Mouse (Mus musculus) CD4-positive, CD25-positive, alpha-beta regulatory T cell, adult 2 months (primary cell): ENCODE data around the gene Gper1.
"Not testable (repeated sequence)": the region's sequence is repeated elsewhere in the genome, so short reads cannot be mapped to it uniquely, and the experiment has no call there.

ENCODE experiments used
- DNase-seq: peaks from one replicate; pipeline ENCODE4 v3.0.0-alpha.2; 2012; ENCODE audit warnings: low read depth, low spot score

The Gper1 gene

DNA sequence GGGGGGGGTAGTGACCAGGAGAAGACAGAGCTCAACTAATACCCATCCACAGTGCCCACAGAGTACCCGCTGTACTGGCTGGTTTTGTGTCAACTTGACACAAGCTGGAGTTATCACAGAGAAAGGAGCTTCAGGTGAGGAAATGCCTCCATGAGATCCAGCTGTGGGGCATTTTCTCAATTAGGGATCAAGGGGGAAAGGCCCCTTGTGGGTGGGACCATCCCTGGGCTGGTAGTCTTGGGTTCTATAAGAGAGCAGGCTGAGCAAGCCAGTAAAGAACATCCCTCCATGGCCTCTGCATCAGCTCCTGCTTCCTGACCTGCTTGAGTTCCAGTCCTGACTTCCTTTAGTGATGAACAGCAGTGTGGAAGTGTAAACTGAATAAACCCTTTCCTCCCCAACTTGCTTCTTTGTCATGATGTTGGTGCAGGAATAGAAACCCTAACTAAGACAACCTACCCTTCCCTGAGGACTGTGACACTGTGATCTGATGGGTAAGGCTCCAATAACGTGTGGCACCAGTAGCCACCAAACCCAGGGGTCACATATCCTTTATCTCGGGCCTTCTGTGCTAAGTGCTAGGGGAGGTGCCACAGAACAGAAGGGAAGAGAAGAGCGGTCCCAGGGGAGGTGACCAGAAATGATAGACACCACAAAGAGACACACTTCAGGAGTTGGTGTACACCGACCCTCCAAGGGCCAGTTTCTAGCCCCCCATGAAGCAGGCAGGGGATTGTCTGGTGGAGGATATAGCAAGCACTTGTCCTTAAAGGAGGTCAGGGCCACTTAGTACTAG lies 32.4 kb upstream of the Gper1 start:
- not testable (repeated sequence) for DNase-seq

DNA sequence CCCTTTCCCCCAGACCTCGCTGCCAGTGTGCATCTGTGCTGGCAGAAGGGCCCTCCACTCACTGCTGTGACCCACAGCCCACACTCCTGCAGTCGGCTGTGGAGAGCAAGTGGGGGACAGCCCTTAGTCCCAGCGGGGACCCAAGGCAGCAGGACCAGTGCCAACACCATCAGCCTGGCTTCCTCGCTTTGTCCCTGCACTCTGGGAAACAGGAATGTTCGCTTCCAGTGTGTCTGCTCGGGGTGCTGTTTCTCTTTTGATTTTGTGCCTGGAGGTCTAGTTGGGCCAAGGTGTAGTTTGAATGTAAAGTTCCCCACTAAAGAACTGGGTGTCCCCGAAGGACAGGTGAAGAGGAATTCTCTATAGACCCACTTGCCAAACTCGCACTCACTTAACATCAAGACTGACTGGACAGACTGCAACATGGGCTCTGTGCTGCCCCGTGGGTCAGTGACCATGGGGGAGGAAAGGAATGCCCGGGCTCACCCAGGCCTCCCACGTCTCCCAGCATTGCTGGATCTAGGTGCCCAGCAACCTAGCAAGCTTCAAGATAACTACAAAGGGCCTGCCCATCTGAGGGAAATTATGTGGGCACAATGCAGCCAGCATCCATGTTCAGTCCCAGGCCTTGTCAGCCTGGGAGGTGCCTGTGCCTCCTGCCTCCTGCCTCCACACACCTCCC lies 31.5 kb upstream of the Gper1 start:
- no peak for DNase-seq

DNA sequence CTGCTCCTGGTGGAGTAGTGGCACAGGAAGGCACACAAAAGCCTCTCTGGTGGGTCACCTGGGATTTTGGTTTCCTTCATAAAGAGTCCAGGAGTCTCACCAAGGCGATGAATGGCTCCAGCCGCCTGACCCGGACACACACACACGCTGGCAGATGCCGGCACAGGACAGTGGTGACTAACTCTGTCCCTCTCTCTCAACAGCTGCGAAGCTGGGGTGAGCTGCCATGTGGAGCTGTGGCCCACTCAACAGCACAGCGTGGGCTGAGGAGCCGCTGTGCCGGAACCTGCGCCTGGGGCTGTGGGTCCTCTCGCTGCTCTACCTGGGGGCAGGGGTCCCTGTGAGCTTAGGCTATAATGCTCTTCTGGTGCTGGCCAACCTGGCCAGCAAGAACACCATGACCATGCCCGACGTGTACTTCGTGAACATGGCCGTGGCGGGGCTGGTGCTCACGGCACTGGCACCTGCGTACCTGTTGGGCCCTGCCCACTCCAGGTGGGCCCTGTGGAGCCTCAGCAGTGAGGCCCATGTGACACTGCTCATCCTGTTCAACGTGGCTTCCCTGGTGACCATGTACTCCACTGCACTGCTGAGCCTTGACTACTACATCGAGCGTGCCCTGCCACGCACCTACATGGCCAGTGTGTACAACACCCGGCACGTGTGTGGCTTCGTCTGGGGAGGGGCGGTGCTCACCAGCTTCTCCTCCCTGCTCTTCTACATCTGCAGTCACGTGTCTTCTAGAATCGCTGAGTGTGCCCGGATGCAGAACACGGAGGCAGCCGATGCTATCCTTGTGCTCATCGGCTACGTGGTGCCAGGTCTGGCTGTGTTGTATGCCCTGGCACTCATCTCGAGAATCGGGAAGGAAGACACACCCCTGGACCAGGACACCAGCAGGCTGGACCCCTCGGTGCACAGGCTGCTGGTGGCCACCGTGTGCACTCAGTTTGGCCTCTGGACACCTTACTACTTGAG lies 30.4 kb upstream of the Gper1 start:
- DNase-seq, result no peak

DNA sequence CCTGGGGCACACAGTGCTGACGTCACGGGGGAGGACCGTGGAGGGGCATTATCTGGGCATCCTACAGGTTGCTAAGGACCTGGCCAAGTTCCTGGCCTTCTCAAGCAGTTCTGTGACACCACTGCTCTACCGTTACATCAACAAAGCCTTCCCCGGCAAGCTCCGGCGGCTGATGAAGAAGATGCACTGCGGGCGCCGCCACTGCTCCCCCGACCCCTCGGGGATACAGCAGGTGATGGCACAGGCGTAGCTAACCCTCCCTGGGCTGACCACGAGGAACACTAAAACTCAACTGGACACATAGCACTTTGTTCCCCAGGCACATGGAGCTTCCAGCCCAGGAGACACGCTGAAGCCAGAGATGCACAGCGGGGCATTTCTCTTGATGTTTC lies 29.8 kb upstream of the Gper1 start:
- DNase-seq, result no peak

DNA sequence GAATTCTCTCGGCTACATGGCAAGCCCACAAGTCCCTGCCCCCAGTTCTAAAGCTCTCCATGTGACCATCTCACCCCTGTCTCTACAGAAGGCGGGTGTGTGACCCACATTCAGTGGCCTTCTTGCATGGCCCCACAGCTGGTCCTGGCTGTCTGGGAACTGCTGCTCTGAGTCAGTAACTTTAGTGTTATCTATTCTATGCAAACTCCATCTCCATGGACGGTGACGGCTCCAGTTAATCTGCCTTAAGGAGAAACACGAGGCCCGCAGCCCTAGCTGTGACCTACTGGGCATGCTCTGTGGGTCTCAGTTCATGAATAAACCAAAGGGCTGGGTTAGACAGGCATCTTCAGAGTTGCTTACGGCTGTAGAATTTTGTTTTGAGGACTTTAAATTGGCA lies 28.6 kb upstream of the Gper1 start:
- DNase-seq, result no peak

DNA sequence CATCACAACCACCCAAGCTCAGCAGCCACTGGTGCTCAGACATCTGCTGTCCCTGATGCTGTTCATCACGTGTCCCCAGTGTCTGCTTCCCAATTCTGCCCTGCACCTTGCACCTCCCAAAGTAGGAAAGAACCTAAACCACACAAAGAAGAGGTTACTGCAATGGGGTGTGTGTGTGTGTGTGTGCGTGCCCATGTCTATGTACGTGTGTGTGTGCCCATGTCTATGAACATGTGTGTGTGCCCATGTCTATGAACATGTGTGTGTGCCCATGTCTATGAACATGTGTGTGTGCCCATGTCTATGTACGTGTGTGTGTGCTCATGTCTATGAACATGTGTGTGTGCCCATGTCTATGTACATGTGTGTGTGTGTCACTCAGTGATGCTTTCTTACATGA lies 27.4 kb upstream of the Gper1 start:
- no peak for DNase-seq

DNA sequence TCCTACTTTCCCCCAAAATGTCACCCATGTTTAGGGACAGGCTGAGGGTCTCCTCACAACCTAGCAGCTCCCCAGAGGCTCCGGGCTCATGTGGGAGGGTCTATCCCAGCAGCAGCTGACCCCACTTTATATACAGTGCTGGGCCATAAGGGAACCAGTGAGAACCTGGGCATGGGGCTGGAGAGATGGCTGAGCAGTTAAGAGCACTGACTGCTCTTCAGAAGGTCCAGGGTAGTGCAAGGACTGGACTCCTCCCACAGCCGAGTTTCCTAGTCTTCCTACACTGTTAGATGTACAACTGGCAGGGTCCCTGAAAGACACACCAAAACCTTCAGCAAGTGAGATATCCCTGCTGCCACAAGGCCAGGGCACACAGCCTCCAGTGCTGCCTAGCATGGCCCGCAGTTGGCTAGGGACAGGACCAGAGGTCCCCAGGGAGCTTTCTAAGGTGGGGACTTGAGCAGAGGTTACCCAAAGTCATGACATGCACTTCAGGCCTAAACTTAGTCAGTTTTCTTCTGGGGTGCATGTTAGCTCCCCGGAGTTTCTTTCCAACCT lies 25.5 kb upstream of the Gper1 start:
- no peak for DNase-seq

DNA sequence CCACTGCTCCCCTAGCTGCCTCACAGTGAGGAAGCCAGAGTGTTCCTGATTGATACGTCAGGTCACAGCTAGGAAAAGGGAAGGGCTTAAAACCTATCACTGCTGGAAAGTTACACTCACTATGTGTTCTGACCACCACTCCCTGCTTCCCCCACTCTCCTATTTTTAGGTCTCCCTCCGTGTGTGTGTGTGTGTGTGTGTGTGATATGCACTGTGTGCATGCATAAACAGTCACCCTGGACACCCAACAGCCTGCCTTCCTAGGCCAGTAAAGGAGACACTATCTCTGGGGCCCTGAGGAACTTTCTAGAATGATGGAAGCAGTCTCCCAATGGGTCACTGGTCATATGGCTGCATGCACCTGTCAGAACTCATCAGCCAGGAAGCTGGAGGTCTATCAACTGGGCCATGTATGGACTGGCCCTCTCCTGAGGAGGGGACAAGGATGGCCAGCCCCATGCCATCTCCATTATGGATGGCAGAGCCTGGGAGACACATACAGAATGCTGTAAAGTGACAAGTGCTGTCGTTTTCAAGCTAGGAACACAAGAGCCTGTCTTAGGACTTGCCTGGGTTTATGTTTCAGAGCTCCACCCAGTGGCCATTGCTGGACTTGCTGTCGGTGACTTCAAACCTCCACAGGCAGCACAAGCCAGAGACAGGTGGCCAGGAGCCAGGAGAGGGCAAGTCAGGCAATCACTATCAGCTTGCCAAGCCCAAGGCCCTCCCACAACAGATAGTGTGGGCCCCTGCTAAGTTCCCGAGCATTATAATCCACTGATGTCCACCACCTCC lies 24.8 kb upstream of the Gper1 start:
- peak; percentile 94 for DNase-seq

DNA sequence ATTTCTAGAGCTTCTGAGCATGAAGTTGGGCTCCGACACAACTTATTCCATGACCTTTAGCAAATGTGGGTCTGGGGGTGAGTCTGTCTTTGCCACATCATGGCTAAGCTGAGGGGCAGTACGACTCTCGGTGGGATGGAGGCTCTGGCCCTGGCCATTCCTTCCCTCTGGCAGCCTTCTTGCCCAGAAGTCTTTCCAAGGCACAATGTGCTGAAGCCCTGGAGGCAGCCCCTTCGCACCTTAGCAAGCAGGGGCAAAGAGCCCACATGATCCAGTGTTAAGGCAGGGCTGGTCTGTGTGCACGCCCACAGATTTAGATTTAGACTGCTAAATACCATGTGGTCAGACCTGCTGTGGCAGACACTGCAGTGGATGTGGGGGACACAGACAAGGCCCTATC lies 24.2 kb upstream of the Gper1 start:
- no peak for DNase-seq

DNA sequence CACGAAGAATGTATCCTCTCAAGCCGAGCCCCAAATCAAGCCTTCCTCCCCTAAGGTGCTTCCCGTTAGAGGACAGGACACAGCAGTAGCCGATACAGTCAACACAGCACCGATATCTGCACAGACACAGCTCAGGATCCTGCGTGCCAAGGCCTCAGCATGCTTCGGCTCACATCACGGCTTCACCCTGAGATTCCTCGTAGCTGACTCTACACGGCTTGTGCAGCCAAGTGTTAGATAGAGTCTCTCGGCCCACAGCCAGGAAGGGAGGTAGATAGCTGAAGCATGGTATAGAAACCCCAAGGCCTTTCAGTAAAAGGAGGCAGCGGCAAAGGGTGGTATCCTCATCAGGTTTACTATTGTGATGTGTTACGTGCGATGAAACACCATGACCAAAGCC lies 23.0 kb upstream of the Gper1 start:
- DNase-seq, result no peak

DNA sequence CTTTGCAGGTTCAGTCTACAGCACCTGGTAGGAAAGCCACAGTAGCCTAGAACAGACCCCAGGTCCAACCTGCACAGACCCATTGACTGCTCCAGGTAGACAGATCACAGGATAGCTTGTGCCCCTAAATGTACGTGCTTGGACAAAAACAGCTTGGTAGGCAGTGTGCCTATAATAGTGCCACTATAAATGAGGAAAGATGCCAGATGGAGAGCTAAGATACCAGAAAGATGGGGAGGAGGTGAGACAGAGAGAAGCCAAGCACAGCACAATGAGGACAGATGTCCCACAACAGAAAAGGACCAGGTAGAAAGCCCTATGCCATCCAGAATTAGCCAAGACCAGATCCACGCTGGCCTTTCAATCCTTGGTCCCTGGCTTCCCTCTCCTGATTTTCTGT lies 20.8 kb upstream of the Gper1 start:
- DNase-seq, result no peak

DNA sequence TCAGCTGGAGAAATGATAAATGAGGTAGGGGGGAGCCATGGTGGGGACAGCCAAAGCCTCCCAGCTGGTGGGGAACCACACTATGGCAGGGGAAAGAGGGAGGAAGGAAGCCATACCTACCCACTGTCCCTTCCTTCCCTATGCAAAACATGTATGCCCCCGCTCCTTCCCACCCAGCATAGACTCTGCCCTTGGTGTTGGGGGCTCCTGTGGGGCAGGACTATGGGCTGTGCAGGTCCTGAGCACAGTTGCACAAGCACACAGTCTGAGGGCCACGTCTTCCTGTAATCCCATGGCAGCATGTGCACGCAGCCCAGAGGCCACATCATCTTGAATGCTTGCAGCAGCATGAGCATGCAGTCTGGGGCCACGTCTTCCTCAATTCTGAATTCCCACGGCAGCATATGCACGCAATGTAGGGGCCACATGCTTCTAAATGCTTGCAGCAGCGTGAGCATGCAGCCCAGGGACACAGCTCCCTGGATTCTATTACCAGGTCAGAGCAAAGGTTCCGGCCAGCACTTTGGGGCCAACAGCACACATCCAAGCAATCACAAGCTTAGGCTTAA lies 19.2 kb upstream of the Gper1 start:
- no peak for DNase-seq

DNA sequence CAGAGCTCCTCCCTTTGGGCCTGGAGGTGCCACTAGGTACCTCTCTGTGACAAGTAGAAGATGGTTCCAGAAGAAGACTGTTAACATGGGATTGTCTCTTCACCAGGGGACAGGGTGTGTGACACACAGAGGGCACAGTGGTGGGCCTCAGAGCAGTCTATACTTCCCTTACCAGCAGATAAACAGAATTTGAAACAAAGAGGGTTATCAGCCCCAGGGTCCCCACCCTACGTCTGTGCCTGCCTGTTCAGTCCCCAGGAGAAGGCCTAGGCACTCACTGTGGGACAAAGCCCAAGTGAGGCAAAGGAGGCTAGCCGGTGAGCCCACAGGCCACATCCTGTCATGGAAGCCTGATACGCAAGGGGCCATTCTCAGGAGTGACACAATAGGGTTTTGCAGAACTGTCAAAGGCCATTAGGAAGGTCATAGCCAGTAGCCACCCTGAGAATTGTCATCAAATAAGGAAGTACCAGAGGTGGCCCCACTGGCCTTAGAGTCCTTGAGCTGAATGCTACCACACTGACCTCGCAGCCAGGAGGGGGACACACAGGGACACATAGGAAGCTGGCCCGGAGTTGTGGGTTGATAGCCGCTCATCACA lies 18.1 kb upstream of the Gper1 start, which contains the start of gene C130050O18Rik:
TSS of gene C130050O18Rik (plus strand) at position 480 of the 601 bp plus-strand sequence.
- no peak for DNase-seq

DNA sequence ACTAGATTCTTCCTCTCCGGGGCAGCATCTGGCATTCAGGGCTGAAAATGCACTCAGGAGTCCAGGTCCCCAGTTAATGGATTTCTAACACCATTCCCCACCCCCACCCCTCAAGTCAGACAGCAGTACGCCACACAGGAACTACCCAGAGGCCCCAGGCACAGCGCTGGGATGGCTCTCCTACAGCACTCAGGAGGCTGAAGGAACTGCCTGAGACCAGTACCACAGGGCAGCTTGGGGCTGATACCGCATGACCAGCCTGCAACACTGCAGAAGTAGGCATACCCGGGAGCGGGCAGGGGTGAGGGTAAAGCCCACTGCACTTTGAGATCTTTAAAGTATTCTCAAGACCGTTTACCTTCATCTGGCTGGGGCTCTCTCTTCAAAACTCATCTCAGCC lies 17.5 kb upstream of the Gper1 start:
- DNase-seq, result no peak

DNA sequence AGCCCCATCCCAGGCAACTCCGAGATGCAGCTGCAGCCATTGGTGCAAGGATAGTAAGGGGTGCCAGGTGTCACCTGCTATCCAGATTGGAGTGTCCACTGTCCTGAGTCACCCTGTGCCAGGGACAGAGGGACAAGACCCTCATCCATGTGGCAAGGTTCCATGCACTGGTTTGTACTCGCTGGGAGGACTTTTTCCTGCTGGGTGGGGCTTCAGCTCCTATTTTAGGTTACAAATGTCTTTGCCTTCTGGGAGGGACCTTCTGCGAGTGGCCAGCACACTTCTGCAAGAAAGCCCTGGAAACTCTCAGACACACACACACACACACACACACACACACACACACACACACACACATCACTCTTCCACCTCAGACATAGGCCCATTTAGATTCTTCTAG lies 17.0 kb upstream of the Gper1 start:
- no peak for DNase-seq

DNA sequence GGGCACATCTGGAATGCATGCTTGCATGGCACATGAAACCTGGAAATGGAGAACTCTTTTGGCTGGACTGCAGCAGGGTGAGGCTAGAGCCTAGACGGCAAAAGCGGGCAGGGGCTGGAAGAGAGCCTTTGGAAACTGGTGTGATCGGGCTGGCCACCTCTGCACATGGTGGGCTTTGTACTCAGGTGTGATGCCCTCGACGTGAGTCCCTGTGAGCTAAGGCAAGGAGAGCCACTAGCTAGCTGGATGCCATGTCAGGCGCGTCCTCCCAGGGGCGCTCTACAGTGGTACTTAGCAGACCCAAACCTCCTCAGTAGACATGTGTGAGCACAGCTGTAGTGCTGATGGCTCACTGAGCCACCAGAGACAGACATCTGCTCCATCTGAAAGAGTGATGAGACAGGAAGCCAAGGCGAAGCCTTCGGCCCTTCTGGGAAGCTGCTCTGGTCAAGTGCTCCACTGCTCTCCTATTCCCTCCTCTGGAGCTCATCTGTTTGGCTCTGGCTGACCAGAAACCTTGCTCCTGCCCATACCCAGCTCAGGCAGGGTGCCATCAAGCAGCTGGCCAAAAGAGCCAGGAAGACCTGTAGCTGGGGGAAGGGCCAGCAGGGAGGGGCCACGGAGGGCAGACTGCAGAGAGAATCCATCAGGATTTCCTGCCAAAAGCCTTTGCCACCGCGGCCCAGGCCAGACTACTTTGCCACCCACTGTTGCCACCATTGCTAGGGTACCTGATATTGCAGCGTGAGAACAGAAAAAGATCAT lies 15.6 kb upstream of the Gper1 start:
- DNase-seq, result no peak

DNA sequence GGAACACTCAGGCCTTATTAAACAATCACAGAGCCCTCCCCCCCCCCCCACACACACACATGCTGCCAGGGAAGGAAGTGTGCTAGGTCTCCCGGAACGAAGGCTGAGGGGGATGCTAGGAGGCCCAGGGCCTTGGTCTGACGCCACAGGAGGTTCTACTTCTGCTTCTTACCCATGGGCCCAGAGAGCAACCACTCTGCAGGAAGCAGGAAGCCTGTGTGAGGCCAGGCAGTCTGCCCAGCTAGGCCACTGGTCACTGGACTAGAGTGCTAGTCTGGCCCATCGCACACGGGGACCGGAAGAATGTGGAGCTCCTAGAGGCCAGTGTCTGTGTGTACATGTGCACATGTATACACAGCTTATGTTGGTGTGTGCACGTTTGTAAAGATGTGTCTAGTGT lies 14.4 kb upstream of the Gper1 start:
- DNase-seq, result no peak

DNA sequence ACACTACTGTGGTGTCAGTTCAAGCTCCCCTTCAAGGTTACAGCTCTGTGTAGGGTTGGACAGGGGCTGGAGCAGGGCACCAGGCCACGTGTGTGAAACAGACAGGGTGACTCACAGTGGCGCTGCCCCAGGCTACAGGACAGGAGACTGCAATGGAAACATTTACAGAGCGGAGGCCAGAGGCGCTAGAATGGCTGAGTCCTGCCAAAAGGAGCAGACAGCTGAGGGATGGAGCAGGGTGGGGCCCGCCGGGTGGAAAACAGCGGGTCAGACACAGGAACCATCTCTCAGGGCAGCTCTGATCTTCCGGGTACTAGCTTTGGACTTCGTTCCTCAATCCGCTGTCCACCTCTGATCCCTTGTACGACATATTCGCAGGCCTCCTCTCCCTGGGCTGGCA lies 13.5 kb upstream of the Gper1 start:
- DNase-seq, result no peak

DNA sequence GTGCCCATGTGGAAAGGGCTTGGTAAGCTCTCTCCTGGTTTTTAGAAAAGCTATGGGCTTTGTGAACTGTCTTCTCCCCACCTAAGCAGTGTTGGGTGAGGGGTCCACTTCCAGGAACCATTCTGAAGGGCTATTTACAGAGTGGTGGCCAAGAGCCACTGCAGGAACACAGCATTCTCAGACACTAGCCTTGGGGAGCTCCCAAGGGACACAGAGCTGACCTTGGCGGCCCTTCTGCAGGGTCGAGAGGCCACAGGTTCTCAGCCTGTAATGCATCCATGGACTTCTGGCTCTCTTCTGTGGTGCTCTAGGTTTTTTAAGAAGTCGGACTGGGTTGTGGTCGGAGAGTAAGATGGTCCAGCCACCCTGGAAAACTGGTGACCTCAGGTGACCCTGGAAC lies 12.9 kb upstream of the Gper1 start:
- no peak for DNase-seq

DNA sequence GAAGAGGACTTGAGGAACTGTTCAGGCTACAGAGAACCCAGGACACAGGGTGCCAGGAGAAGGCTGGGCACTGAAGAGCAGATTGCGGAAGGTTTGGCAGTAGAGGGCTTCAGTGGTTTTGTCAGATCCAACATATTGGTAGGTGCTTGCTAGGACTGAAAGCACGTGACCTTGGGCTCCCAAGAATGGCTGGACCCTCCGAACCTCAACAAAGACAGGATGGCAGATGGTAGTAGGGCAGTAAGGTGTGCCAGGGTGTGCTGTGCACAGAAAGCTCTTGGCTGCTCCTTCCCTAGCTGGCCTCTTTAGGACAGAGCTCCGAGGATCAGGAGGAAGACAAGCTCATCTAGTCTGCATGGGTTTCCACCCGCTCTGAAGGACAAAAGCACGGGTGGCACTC lies 11.8 kb upstream of the Gper1 start:
- no peak for DNase-seq
